Mouse (Mus musculus) bone marrow macrophage, adult 2 months (primary cell): ENCODE results near the gene Camk1d.

ENCODE experiments used
- CTCF ChIP-seq: IDR thresholded peaks from 2 replicates; pipeline ENCODE4 v1.5.1; 2012; ENCODE audit warnings: low read depth, mild to moderate bottlenecking, low read length, moderate library complexity
- POLR2A ChIP-seq: IDR thresholded peaks from 2 replicates; pipeline ENCODE4 v1.6.1; 2012; ENCODE audit warnings: mild to moderate bottlenecking, low read depth, low read length, borderline replicate concordance

- TF ChIP-seq CTCF (no peak), POLR2A (no peak)
Measured at GRCm38 (mm10) chr2:5700931-5701330, 13.4 kb downstream of the Camk1d start.
